7 mouse cellular contexts compared by ENCODE assay signal in the genomic region with DNA sequence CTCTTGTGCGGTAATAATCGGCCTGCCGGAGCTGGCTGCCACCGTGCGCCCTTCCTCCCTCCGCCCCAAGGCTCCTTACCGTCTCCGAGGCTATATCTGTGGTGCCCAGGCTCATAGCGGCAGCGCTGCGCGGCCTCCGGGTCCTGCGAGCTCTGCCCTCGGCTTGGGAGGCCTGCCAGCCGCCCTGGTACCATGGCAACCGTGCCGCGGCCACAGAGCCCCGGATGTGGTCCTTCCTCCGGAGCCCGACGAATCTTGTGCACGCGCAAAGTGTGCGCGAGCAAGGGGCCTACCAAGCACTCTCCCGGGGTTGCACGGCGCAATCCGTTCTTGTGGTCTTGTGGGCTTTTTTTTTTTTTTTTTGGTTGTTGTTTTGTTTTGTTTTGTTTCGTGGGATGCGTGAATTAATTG. TPM values are rescaled to one million over a fixed set of nuclear protein-coding genes. Genes with fewer than 3 reads are reported as not detected.
A peak's percentile ranks its signal among the peaks of the same experiment; 100 is the strongest.
DNase-seq lines count a peak whose midpoint lies in the region; ATAC-seq and TF ChIP-seq lines count a peak whose summit lies in the region.

A gene (minus strand): TSS at position 276 of the 411 bp plus-strand sequence.

- peak within 1 kb of the TSS; percentile 73 for H3K9ac ChIP-seq in embryonic facial prominence, embryonic 12.5 days
- H3K9ac ChIP-seq in limb, embryonic 13.5 days: peak within 1 kb of the TSS; percentile 90
- peak within 1 kb of the TSS; percentile 97 for H3K9ac ChIP-seq in midbrain, embryonic 16.5 days (ENCODE audit: low read depth, low read length)

- peak within 1 kb of the TSS; percentile 72 for H3K4me2 ChIP-seq in embryonic facial prominence, embryonic 12.5 days (replicated peaks)
- peak within 1 kb of the TSS; percentile 85 for H3K4me2 ChIP-seq in limb, embryonic 13.5 days (replicated peaks)
- H3K4me2 ChIP-seq in midbrain, embryonic 16.5 days (ENCODE audit: low read length): peak within 1 kb of the TSS; percentile 86

- peaks cover 21% of the 10 kb centered on the region for H3K4me1 ChIP-seq in embryonic facial prominence, embryonic 12.5 days
- peaks cover 16% of the 10 kb centered on the region for H3K4me1 ChIP-seq in kidney, adult 2 months (ENCODE audit: control insufficient read depth, insufficient read depth, low read length)
- peaks cover 34% of the 10 kb centered on the region for H3K4me1 ChIP-seq in limb, embryonic 13.5 days
- peaks cover 32% of the 10 kb centered on the region for H3K4me1 ChIP-seq in midbrain, embryonic 16.5 days (ENCODE audit: control insufficient read depth, insufficient read depth, low read length)

- H3K27me3 ChIP-seq in embryonic facial prominence, embryonic 12.5 days: no peaks in the 10 kb centered on the region
- H3K27me3 ChIP-seq in kidney, adult 2 months (replicated peaks; ENCODE audit: control insufficient read depth, insufficient read depth, low read length): no peaks in the 10 kb centered on the region
- no peaks in the 10 kb centered on the region for H3K27me3 ChIP-seq in limb, embryonic 13.5 days
- no peaks in the 10 kb centered on the region for H3K27me3 ChIP-seq in midbrain, embryonic 16.5 days (ENCODE audit: control insufficient read depth, insufficient read depth, low read depth, low read length)

- ATAC-seq in embryonic facial prominence, embryonic 12.5 days (ENCODE audit: insufficient number of reproducible peaks, insufficient read depth, low FRiP score, low TSS enrichment): peak; percentile 44
- ATAC-seq in limb, embryonic 13.5 days (ENCODE audit: low FRiP score, low read depth): peak; percentile 60
- peak; percentile 63 for ATAC-seq in midbrain, embryonic 16.5 days

- peak; percentile 98 for DNase-seq in adrenal gland, postnatal 25 days
- peak; percentile 95 for DNase-seq in heart, adult 18-20 months
- peak; percentile 97 for DNase-seq in kidney, adult 2 months
- DNase-seq in spleen, postnatal 10 days (ENCODE audit: low spot score in 2 of 2): peak; percentile 81 to 94

- peaks cover 12% of the 10 kb centered on the region for H3K36me3 ChIP-seq in embryonic facial prominence, embryonic 12.5 days
- no peaks in the 10 kb centered on the region for H3K36me3 ChIP-seq in kidney, adult 2 months (ENCODE audit: control insufficient read depth, insufficient read depth, low read length)
- H3K36me3 ChIP-seq in limb, embryonic 13.5 days: peaks cover 29% of the 10 kb centered on the region
- peaks cover 7% of the 10 kb centered on the region for H3K36me3 ChIP-seq in midbrain, embryonic 16.5 days (ENCODE audit: control insufficient read depth, insufficient read depth, low read length)

- TF ChIP-seq POLR2A in kidney, adult 2 months (IDR thresholded peaks at IDR 0.05; ENCODE audit: low read depth, low read length): no peak

- TF ChIP-seq CTCF in kidney, adult 2 months (conservative IDR thresholded peaks at IDR 0.05; ENCODE audit: insufficient read depth, insufficient read length, low read depth, low read length): no peak

- no peaks in the 10 kb centered on the region for H3K9me3 ChIP-seq in embryonic facial prominence, embryonic 12.5 days
- no peaks in the 10 kb centered on the region for H3K9me3 ChIP-seq in limb, embryonic 13.5 days
- no peaks in the 10 kb centered on the region for H3K9me3 ChIP-seq in midbrain, embryonic 16.5 days (replicated peaks; ENCODE audit: control insufficient read depth, low read length, poor library complexity, severe bottlenecking)

- WGBS in embryonic facial prominence, embryonic 12.5 days: 1% methylated on average over 30 of the region's 33 CpGs
- WGBS in kidney, adult 2 months: under 1% methylated on average over 33 of the region's 33 CpGs
- under 1% methylated on average over 33 of the region's 33 CpGs for WGBS in limb, embryonic 13.5 days
- under 1% methylated on average over 33 of the region's 33 CpGs for WGBS in midbrain, embryonic 16.5 days

- H3K27ac ChIP-seq in embryonic facial prominence, embryonic 12.5 days: peak within 1 kb of the TSS; percentile 81
- peak within 1 kb of the TSS; percentile 43; the same call in 1 of the 2 replicates for H3K27ac ChIP-seq in kidney, adult 2 months (ENCODE audit: insufficient read depth, low read depth, low read length)
- H3K27ac ChIP-seq in limb, embryonic 13.5 days: peak within 1 kb of the TSS; percentile 87
- peak within 1 kb of the TSS; percentile 92 for H3K27ac ChIP-seq in midbrain, embryonic 16.5 days (ENCODE audit: low read length)

- H3K4me3 ChIP-seq in embryonic facial prominence, embryonic 12.5 days: peak within 1 kb of the TSS; percentile 80
- H3K4me3 ChIP-seq in kidney, adult 2 months (ENCODE audit: insufficient read depth, low read depth, low read length): peak within 1 kb of the TSS; percentile 95
- peak within 1 kb of the TSS; percentile 83 for H3K4me3 ChIP-seq in limb, embryonic 13.5 days
- peak within 1 kb of the TSS; percentile 90 for H3K4me3 ChIP-seq in midbrain, embryonic 16.5 days (ENCODE audit: low read depth, low read length)

RNA-seq across cellular contexts. Expression of the gene that starts here (rescaled TPM):
- total RNA-seq in adrenal gland, postnatal 25 days (2021): 21.9 and 36.2 TPM in 2 replicates
- polyA plus RNA-seq in embryonic facial prominence, embryonic 12.5 days (2016; fragmentation: Nextera tagmentation; extraction: Ambion mirVana): 25.9 and 29.7 TPM in 2 replicates
- 1 to 10 TPM; 4.0 to 5.3 TPM for total RNA-seq in heart, adult 18-20 months (2021)
- polyA plus RNA-seq in kidney, adult 2 months (2012; rRNA removed): 23.1 and 27.2 TPM in 2 replicates
- polyA plus RNA-seq in limb, embryonic 13.5 days (2015; fragmentation: Nextera tagmentation; extraction: Ambion mirVana): 25.2 and 27.1 TPM in 2 replicates
- 30.5 and 31.5 TPM in 2 replicates for polyA plus RNA-seq in midbrain, embryonic 16.5 days (2015; fragmentation: Nextera tagmentation; extraction: Ambion mirVana)

Comparison
In these comparisons a context has a peak if more than half of its experiments do, and no peak if none do; other contexts are left out.
1. Peak in every context shown above with its lines: DNase-seq, ATAC-seq, H3K4me3 ChIP-seq and H3K27ac ChIP-seq.